Mouse (Mus musculus) kidney, adult 11 months (tissue): ENCODE data around the gene Dnah7a.
"Not testable (repeated sequence)": the region's sequence is repeated elsewhere in the genome, so short reads cannot be mapped to it uniquely, and the experiment has no call there.

Experiments
- DNase-seq: peaks from one replicate; pipeline ENCODE4 v3.0.0; 2022

Dnah7a gene

GRCm38 (mm10) chr1:53377731-53378130, 328.9 kb downstream of the Dnah7a start:
- DNase-seq = no peak

- not testable (repeated sequence) for DNase-seq
These were observed 330.6 kb downstream of the Dnah7a start for GRCm38 (mm10) chr1:53375965-53376364.

GRCm38 (mm10) chr1:53358988-53359387, 347.6 kb downstream of the Dnah7a start:
- DNase-seq = no peak

GRCm38 (mm10) chr1:53352327-53353261, 354.0 kb downstream of the Dnah7a start, which contains the start of the genes Asdurf, Gm28551 and Asnsd1:
Asdurf (minus strand) TSS chr1:53352619.
Gm28551 (minus strand) TSS chr1:53352667.
Asnsd1 (minus strand) TSS chr1:53352752.
- peak; percentile 97 for DNase-seq
